Mouse (Mus musculus): ENCODE results near the gene 1810010D01Rik. TPM values are rescaled to one million over a fixed set of nuclear protein-coding genes. Genes with fewer than 3 reads are reported as not detected.

1810010D01Rik gene
- polyA plus RNA-seq, 1 experiment from 2014 or later, result 0.34 TPM

- H3K36me3 ChIP-seq, result no peaks in the 10 kb centered on the region
- H3K4me1 ChIP-seq, result peaks cover 6% of the 10 kb centered on the region
- H3K4me3 ChIP-seq, result no peak overlapping the region
- 51% methylated on average over 8 of the region's 8 CpGs for WGBS
- H3K27ac ChIP-seq (replicated peaks), result no peak overlapping the region
- no peaks in the 10 kb centered on the region for H3K9me3 ChIP-seq
- no peak for ATAC-seq (replicated peaks)
- H3K4me2 ChIP-seq (replicated peaks), result no peak overlapping the region
- H3K27me3 ChIP-seq, result no peaks in the 10 kb centered on the region
- no peak overlapping the region for H3K9ac ChIP-seq (replicated peaks)
These were observed 18.6 kb downstream of the 1810010D01Rik start for GRCm38 (mm10) chr7:145189342-145189741.

DNA sequence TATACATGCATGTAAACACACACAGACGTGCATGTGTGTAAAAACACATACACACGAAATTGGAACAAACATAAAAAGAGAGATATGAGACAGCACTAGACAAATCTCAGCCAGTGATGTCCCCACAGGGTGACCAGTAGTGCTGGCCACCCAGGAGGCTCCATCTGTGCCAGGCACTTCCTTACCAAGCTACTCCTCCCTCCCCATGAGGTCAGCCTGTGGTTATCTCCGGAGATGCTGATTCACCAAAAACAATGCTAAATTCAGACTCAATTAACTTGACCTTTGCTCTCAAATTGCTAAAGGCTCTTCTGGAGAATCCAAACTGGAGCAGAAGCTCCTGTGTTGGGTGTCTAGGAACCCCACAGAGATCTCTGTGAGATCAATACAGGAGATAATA, 20.1 kb downstream of the 1810010D01Rik start:
- ATAC-seq (replicated peaks), result no peak
- H3K4me1 ChIP-seq, result no peaks in the 10 kb centered on the region
- H3K9ac ChIP-seq (replicated peaks), result no peak overlapping the region
- H3K27ac ChIP-seq (replicated peaks), result no peak overlapping the region
- no peak overlapping the region for H3K4me2 ChIP-seq (replicated peaks)
- H3K27me3 ChIP-seq, result no peaks in the 10 kb centered on the region
- no peak overlapping the region for H3K4me3 ChIP-seq
- no peaks in the 10 kb centered on the region for H3K36me3 ChIP-seq
- 74% methylated on average over 3 of the region's 3 CpGs for WGBS
- H3K9me3 ChIP-seq, result no peaks in the 10 kb centered on the region

DNA sequence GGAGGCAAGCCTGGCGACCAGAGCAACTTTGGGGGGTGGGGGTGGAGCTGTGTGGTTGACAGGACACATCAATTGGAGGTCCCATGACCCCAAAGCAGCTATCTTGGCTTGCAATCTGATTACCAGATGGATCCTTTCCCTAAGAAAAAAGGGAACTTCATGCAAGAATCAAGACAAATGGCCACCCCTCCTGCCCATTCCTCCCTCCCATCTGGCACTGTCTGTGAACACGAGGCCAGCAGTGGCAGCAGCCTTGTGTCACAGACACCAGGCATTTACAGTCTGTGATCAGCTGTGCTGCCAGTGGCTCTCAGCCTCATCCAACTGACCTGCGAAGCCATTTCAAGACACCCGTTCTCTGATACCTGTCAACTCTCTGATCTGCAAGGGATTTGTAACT, 25.5 kb downstream of the 1810010D01Rik start:
- Histone ChIP-seq H3K9me3 (no peaks in the 10 kb centered on the region), H3K27ac (replicated peaks) (no peak overlapping the region), H3K4me2 (replicated peaks) (no peak overlapping the region), H3K4me1 (peaks cover 20% of the 10 kb centered on the region), H3K27me3 (no peaks in the 10 kb centered on the region), H3K4me3 (no peak overlapping the region), H3K9ac (replicated peaks) (no peak overlapping the region), H3K36me3 (no peaks in the 10 kb centered on the region)
- 52% methylated on average over 4 of the region's 4 CpGs for WGBS
- peak; percentile 46; the same call in 1 of the 2 replicates for ATAC-seq (replicated peaks)

- 0 out of 2 replicates have a peak, but pooled peaks have one; percentile 19 for ATAC-seq (replicated peaks)
These were observed 26.4 kb downstream of the 1810010D01Rik start for GRCm38 (mm10) chr7:145181376-145182034.

DNA sequence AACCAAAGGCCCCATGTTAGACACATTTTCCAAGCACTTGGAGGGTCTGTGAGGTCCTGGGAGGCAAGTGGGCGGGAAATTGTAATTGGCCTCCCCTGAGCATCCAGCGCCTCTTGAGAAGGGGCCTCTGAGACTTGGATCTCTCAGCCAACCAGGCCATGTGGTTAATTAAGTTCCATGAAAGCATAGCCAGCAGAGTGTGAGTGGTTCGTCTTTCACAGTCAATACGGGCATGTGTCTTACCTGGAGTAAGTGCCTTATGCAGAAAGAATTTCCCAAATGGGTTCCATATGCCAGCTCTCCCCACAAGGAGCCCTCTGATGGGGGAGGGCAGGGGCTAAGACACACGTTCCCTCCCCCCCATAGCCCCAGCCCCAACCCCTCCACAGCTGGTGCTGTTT, 28.2 kb downstream of the 1810010D01Rik start:
- no peak overlapping the region for H3K4me3 ChIP-seq
- no peaks in the 10 kb centered on the region for H3K36me3 ChIP-seq
- H3K9ac ChIP-seq (replicated peaks), result no peak overlapping the region
- H3K27ac ChIP-seq (replicated peaks), result no peak overlapping the region
- H3K4me1 ChIP-seq, result peaks cover 24% of the 10 kb centered on the region
- no peak for ATAC-seq (replicated peaks)
- no peak overlapping the region for H3K4me2 ChIP-seq (replicated peaks)
- WGBS, result 27% methylated on average over 5 of the region's 5 CpGs
- no peaks in the 10 kb centered on the region for H3K27me3 ChIP-seq
- no peaks in the 10 kb centered on the region for H3K9me3 ChIP-seq

More at GRCm38 (mm10) chr7:145181376-145182034, 26.4 kb downstream of the 1810010D01Rik start:
- no peaks in the 10 kb centered on the region for H3K36me3 ChIP-seq
- 24% methylated on average over 11 of the region's 11 CpGs for WGBS
- H3K4me3 ChIP-seq, result no peak overlapping the region
- no peak overlapping the region for H3K27ac ChIP-seq (replicated peaks)
- H3K27me3 ChIP-seq, result no peaks in the 10 kb centered on the region
- no peak overlapping the region for H3K9ac ChIP-seq (replicated peaks)
- no peaks in the 10 kb centered on the region for H3K9me3 ChIP-seq
- no peak overlapping the region for H3K4me2 ChIP-seq (replicated peaks)
- H3K4me1 ChIP-seq, result peaks cover 24% of the 10 kb centered on the region

DNA sequence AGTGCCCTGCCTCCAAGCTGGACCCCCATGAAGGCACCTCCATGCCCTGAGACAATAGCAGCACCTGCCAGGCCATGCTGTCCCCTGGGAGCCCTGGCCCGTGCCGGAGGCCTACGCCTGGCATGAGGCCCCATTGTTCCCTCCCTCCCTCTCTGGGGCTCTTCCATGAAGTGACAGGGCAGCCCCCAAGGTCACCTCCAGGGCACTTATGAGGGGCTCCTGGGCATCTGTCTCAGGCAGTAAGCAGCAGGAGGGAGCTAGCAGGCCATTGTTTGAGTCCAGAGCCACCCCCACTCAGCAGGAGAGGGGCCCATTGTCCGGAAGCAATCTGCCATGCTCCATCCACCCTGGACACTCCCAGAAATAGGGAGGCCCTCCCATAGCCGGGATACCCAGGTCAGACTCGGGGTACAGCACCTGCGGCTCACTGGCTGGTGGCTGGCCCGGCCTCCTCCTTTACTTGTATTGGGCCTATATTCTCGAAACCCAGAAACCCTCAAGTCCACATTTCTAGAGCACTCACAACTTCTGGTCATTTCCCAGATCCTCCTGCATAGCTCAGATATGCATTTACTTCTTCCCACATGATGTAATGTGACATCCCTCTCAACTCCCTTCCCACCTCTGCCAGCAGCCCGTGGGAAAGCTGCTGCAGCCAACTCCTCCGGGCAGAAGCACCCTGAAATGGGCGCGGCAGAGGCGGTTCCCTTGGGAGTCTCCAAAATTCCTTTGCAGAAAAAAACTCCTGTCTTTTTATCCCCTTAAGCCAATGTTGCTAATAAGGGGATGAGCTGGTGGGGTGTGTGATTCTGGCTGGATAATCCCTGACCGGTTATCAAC, 30.9 kb downstream of the 1810010D01Rik start:
- no peak for ATAC-seq (replicated peaks)

GRCm38 (mm10) chr7:145173563-145173962, 34.4 kb downstream of the 1810010D01Rik start:
- no peak overlapping the region for H3K9ac ChIP-seq (replicated peaks)
- no peaks in the 10 kb centered on the region for H3K36me3 ChIP-seq
- no peak overlapping the region for H3K4me3 ChIP-seq
- no peaks in the 10 kb centered on the region for H3K9me3 ChIP-seq
- H3K27ac ChIP-seq (replicated peaks), result peak overlapping the region; percentile 60
- H3K4me1 ChIP-seq, result peaks cover 23% of the 10 kb centered on the region
- no peak overlapping the region for H3K4me2 ChIP-seq (replicated peaks)
- 35% methylated on average over 15 of the region's 15 CpGs for WGBS
- ATAC-seq (replicated peaks), result no peak
- H3K27me3 ChIP-seq, result no peaks in the 10 kb centered on the region

More for the DNA sequence above, 30.9 kb downstream of the 1810010D01Rik start:
- H3K9me3 ChIP-seq, result no peaks in the 10 kb centered on the region
- H3K27me3 ChIP-seq, result no peaks in the 10 kb centered on the region
- H3K9ac ChIP-seq (replicated peaks), result no peak overlapping the region
- no peak overlapping the region for H3K4me3 ChIP-seq
- no peak overlapping the region for H3K27ac ChIP-seq (replicated peaks)
- H3K4me2 ChIP-seq (replicated peaks), result no peak overlapping the region
- no peaks in the 10 kb centered on the region for H3K36me3 ChIP-seq
- 37% methylated on average over 15 of the region's 15 CpGs for WGBS
- peaks cover 29% of the 10 kb centered on the region for H3K4me1 ChIP-seq

DNA sequence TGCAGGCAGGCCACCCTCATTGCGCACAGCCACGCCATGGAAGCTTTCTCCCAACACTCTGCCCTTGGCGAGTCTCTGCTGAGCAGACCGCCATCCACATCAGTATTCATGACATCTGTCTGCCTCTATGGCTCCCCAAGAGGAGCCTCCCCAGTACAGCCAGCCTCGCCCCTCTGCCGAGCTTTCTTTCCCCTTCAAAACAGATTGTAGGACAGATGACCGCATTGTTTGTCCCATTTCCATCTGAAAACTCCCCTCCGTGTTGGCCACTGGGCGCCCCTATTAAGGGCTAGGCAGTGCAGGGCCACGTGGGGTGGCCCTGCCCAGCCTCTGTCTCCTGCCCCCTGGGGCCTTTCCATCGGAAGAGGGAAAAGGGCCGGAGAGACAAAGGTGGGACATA, 34.8 kb downstream of the 1810010D01Rik start:
- Histone ChIP-seq H3K4me3 (no peak overlapping the region), H3K4me1 (peaks cover 23% of the 10 kb centered on the region), H3K9ac (replicated peaks) (no peak overlapping the region), H3K9me3 (no peaks in the 10 kb centered on the region), H3K27me3 (no peaks in the 10 kb centered on the region), H3K36me3 (no peaks in the 10 kb centered on the region), H3K4me2 (replicated peaks) (no peak overlapping the region), H3K27ac (replicated peaks) (peak overlapping the region; percentile 60)
- peak; percentile 85 for ATAC-seq (replicated peaks)
- WGBS, result 5% methylated on average over 12 of the region's 12 CpGs

GRCm38 (mm10) chr7:145169703-145170102, 38.2 kb downstream of the 1810010D01Rik start:
- Histone ChIP-seq H3K27ac (replicated peaks) (no peak overlapping the region; the same call in 1 of the 2 replicates), H3K9ac (replicated peaks) (no peak overlapping the region), H3K9me3 (no peaks in the 10 kb centered on the region), H3K4me2 (replicated peaks) (no peak overlapping the region), H3K4me3 (no peak overlapping the region), H3K4me1 (peaks cover 19% of the 10 kb centered on the region), H3K36me3 (no peaks in the 10 kb centered on the region), H3K27me3 (no peaks in the 10 kb centered on the region)
- peak; percentile 44 for ATAC-seq (replicated peaks)
- 42% methylated on average over 3 of the region's 3 CpGs for WGBS

DNA sequence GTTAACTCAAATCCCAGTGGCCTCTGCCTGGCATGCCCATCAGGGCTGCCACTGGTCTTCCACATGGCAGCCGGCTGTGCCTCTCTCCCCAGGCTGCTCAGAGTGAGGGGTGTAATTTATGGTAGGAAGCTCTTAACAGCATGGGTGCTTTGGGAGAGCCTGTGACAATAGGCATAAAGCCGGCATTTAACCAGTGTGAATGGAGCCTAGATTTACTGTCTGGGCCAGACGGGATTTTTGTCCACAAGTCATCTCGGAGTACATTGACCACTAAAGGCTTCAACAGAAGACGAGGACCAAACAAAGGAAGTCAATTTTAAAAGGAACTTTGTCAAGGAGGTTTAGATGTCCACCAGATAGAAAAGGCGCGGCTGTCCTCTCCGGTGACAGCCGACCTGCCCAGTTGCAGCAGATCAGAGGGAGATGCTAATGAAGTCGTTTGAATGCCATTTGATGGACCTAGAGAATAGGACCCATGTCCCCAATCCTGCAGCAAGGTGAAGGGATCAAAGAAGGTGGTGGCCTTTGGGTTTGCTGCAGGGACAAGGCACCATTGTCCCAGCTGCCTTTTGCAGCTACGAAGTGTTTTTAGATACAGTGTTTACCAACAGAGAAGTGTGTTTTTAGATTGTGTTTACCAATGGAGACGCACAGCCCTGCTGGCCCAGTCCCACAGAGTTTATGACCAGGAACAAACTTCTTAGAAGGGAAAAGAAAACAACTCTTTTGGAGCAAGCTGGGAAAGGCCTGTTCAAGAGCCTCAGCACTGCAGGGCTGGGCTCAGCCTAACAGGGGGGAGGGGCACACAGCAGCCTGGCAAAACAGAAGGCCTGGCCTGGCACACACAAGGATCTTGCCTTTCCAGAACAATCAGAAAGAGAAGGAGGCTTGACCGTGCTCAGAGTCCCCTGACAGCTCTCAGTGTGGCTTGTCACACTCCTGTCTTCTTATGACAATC, 48.4 kb downstream of the 1810010D01Rik start:
- H3K4me2 ChIP-seq (replicated peaks), result no peak overlapping the region
- H3K27me3 ChIP-seq, result no peaks in the 10 kb centered on the region
- WGBS, result 16% methylated on average over 13 of the region's 13 CpGs
- no peak overlapping the region for H3K9ac ChIP-seq (replicated peaks)
- no peaks in the 10 kb centered on the region for H3K9me3 ChIP-seq
- H3K4me3 ChIP-seq, result no peak overlapping the region
- no peaks in the 10 kb centered on the region for H3K36me3 ChIP-seq
- peak; percentile 51; the same call in 1 of the 2 replicates for ATAC-seq (replicated peaks)
- peaks cover 14% of the 10 kb centered on the region for H3K4me1 ChIP-seq
- H3K27ac ChIP-seq (replicated peaks), result no peak overlapping the region
